Mouse (Mus musculus): Measurements from ENCODE around the gene Cdkal1.

GRCm38 (mm10) chr13:29528344-29528743, 327.1 kb downstream of the Cdkal1 start:
- no peak for TF ChIP-seq POLR2A (IDR thresholded peaks at IDR 0.05; ENCODE audit: low read depth, low read length)
- no peak for TF ChIP-seq CTCF (conservative IDR thresholded peaks at IDR 0.05; ENCODE audit: insufficient read depth, insufficient read length, low read depth, low read length)
